Mouse (Mus musculus): ENCODE measurements around the gene Scrg1. TPM values are rescaled to one million over a fixed set of nuclear protein-coding genes. Genes with fewer than 3 reads are reported as not detected.
"Not testable (repeated sequence)": the region's sequence is repeated elsewhere in the genome, so short reads cannot be mapped to it uniquely, and the experiment has no call there.

Scrg1 gene
- total RNA-seq, 2 experiments from 2014 or later = not detected

DNA sequence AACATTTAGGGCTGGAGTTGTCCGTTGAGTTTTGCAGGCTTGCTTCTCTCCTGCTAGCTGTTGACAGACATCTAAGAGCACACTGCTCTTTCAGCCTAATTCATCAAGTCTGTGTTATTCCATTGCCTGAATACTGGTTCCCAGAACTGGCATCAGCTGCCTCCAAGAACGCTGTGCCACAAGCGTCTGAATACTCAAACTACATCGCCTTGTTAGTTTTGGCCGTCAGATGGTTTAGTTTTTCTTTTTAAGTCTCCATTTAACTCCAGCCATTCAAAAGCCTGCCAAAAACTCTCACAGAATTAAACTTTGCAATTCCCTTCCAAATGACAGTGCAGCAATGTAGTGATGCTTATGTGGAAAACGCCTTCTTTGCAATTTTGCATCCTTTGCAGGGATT is 1.4 kb downstream of the Scrg1 start:
- DNase-seq = peak in 1 of 2 experiments; percentile 7

DNA sequence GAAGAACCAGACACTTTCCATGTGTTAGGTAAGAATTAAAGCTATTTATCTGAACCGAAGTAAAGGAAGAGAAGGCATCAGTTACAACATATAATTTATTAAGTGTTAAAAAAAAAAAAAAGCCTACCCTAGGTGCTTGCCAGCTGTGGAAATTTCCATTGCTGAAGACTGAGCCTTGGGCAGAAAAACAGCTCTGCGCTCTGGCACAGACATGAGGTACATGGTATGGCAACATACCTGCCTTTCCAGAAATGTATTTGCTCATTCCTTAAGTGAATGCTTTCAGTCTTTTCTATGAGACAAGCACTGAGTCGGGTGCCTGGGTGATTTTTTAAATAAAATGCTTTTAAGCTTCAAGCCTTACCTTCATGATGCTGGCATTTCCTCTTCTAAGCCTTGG is 2.2 kb downstream of the Scrg1 start:
- no peak for DNase-seq

DNA sequence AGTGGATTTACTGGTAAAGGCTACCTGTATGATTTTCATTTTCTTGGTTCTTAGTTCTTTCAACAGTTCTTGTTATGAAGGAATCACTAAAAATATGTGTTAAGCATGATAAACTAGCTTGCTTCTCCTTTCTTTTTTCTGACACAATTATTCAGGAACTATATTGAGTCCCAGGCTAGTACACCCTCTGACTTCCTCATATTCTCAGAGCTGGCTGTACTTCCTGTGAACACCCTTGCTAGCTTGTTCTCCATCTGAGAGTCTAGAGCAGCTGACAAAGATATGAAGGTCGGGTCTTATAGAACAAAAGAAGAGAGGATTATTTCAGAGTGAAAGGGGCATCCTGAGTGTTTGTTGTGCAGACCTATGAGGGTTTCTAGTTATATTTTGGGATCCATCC is 7.1 kb downstream of the Scrg1 start:
- peak in 1 of 2 experiments; percentile 9 for DNase-seq

DNA sequence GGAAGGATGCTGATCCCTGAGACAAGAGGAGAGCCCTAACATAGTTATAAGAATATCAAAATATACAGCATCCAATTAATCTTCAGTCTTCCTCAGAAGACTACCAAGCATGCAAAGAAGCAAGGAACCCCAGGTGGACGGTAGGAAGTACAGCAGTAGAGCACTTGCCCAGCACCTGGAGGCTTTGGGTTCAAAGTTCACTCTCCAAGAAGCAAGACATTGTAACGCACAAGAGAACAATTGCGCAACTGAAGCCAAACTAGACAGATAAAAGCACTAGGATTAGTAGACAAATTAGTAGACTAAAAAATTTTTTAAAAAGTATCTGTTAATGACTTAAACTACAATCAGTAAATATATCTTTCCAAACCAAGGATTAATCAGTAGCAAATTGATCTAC is 8.0 kb downstream of the Scrg1 start:
- no peak for DNase-seq

DNA sequence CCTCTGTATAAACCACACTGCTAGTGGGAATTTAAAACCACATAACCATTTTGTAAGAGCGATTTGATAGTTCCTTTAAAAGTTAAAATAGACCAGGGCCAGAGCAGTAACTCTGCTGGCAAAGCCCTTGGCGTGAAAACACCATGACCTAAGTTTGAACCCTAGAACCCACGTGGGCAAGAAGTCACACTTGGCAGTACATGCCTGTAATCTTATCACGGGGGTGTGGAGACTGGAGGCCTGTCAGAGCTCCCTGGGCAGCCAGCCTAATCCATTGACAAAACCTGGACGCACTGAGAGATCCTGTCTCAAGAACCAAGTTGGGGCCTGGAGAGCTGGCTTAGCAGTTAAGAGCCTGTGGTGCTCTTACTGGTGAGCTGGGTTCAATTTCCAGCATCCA is 12.9 kb downstream of the Scrg1 start:
- peak; percentile 90 to 94 for DNase-seq

DNA sequence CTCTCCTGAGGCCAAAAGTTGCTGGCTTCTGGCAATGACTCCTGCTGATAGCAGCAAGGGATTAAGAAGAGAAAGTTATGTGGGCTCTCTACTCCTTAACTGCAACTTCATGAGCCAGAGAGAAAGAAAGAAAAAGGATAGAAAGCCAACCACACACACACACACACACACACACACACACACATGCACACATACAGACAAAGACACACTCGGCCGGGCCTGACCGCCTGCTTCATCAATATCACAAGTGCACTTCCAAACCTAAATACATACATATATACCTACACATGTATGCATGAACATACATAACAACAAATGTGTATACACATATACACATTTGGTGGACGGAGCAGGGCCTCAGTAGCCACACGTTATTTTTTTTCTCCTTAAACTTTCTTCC is 15.1 kb downstream of the Scrg1 start:
- DNase-seq = no peak

DNA sequence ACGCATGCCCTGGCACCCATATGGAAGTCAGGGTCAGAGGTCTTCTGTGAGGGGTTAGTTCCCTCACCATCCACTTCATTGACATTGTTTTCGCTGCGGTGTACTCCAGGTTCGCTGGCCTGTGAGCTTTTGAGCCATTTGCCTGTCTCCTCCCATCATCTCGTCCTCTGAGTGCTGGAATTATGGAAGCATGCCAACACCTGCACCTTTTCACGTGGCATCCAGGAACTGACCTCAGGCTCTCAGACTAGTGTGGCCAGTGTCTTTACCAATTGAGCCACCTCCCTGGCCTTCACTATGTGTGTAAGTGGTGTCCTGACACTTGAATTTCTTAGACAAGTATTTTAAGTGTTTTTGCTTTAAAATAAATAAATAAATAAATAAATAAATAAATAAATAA is 18.0 kb downstream of the Scrg1 start:
- DNase-seq = no peak

DNA sequence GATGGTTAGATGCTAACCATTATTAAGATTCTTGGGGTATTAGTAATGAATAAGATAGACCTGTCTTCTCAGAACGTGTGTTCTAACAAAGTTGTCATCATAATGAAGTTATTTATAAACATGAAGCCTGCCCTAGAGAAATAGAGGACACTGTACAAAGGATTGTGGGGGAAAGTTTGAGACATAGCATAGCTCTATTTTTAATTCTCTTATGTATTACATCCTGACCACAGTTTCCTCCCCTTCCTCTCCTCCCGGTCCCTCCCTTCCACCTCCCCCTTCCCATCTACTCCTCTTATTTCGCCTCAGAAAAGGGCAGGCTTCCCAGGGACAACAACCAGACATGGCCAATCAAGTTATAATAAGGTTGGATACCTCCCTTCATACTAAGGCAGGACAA is 22.7 kb downstream of the Scrg1 start:
- DNase-seq = no peak

DNA sequence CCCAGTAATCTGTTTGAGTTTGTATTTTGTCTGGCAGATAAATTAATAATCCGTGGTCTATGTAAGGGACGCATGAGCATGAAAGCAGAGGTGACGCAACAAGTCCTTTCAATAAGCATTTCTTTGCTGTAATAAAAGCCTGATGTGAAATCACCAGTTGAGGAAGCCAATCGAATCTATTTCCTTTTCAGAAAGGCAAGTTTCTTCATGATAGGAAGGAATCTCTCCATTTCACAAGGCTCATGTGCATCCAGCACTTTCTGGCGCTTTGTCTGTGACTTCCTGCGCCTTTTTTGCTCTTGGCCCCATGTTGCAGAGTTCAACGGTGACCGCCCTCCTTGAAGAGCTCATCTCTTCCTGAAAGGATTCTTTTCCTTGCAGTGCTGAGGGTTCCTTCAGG is 24.0 kb downstream of the Scrg1 start:
- DNase-seq = no peak

DNA sequence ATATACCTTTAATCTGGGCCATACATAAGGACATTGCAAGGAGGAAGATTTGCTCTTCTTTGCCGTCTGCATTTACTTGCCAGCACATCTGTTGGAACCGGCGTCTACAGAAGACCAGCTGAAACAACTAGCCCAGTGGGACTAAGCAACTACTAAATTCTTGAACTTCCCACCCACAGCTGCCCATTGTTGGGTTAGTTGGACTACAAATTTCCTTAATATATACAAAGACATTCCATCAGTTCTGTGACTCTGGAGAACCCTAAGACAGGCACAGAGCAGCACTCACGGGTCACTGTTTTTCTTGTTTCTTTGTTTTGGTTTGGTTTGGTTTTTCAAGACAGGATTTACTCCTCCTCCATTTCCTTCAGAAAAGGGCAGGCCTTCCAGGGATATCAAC is 24.9 kb downstream of the Scrg1 start:
- no peak for DNase-seq

DNA sequence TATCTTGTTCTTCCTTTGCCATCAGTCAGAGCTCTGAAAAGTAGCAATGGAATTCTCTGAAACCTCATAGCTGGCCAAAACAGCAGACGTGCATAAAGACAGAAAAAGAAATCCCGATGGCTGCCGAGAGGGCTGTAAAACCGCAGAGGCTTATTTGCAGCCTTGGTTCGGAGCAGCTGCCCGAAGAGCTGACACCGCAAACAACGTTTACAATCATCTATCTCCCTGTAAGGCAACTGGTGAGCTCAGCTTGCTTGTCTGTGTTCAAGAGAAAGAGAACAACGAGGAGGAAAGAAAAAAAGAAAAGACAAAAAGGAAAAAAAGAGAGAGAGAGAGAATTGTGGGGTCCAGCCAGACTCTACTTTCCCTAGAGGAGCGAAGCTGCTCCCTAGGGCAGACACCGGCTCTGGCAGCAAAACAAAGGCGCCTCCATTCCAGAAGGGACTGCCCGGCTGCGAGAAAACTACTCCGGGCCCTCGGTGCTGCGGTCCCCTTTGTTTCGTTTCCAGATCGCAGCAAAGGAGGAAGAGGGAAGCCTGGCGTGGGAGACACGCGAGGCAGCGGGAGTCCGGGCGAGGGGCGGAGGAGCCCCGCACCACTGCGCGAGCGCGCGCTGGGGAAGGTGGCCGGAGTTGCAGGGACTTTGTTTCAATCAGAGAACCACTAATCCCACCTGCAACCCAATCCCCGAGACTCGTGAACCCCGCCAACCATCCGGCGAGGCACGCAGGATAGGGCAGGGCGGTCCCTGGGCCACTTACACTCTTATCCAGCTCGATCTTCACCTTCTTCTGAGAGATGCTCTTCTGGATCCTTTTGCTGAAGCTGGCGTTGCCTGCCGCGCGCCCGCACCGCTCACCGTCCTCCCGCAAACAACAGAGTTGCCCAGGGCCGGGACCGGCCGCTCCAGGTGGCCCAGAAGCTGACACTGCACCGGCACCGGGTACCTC is 31.0 kb downstream of the Scrg1 start:
- DNase-seq = peak; percentile 56 to 74

DNA sequence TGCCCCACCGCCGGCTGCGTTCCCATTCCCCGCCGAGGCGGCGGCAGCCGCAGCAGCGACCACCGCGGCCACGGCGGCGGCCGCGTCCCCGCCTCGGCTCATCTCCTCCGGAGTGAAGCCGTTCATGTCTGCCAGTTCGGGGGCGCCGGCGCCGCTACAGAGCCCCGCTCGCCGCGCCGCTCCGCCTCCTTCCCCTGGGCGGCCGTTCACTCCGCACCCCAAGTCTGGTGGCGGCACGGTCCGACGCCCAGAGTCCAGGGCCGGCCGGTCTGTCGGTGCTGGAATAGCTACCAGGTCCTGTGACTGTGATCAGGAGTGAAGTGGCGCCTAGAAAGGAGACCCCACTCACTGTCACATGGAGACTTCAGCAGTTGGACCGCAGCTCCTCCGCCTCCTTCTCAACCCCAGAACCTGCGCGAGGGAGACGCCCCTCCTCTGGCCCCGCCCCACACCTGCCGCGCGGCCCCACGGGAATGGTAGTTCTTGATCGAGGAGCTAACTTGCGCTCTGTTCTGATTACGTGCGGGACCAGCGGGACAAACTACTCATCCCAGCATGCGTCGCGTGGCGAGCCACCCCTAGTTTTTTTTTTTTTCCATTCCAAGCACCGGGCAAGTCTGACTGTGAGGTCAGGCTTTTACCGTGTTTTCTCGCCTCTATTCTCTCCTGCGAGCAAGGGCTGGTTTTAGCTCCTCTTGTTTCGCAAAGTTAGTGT is 31.9 kb downstream of the Scrg1 start, which contains the start of gene Sap30:
Gene Sap30, minus strand, starts transcription at position 420 of the 715 bp plus-strand sequence.
- peak; percentile 99 to 100 for DNase-seq

DNA sequence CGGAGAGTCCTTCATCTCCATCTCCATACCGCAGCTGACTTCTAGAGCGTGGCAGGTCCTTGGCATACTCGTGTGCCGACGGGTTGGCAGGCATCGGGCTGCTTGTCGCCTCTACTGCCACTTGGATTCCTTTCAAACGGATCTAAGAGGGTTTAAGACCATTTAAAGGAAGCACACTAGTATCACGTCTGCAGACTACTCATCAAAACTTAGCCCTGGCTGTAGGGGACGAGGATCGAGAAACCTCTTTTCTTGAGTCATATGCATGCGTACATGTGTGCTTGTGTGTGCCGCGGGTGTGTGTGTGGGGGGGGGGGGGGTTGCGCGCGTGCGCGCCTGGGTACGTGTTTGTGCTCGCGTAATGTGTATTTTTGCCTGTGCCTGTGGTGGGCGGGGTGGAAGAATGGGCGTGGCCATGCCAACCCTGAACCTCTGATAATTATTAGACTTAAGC is 32.6 kb downstream of the Scrg1 start:
- DNase-seq = peak; percentile 74 to 77

DNA sequence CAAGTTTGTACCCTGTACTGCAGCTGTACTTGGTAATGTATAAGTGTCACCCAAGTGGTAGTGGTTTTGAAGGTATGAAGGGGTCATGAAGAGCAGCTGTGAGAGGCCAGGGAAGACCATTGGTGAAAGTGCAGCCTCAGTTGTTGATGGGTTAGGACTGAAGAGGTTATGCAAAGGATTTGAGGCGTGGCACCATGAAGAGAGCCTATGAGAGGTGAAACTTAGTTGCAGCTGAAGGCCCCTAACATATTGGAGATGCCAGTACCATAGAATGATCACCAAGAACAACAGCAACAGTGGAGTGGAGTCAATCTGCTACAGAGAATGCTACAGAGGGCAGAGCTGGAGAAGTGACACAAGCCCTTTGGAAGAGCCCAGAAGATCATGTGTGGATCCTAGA is 33.6 kb downstream of the Scrg1 start:
- DNase-seq = no peak

DNA sequence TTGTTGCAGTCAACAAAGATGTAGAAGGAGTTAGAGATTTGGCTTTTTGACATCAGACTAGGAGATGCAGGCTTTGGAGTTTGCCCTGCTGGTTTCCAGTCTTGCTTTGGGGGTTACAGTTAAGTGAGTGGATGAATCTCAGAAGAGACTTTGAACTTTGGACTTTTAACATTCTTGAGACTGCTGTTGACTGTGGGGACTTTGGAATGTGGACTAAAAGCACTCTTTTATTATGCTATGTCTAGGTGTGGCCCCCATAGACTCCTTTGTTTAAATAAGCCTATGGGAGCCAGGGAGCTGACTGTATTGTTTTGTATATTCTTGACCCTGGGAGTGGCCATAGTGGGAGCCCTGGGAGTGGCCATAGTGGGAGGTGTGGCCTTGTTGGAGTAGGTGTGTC is 34.2 kb downstream of the Scrg1 start:
- no peak for DNase-seq

DNA sequence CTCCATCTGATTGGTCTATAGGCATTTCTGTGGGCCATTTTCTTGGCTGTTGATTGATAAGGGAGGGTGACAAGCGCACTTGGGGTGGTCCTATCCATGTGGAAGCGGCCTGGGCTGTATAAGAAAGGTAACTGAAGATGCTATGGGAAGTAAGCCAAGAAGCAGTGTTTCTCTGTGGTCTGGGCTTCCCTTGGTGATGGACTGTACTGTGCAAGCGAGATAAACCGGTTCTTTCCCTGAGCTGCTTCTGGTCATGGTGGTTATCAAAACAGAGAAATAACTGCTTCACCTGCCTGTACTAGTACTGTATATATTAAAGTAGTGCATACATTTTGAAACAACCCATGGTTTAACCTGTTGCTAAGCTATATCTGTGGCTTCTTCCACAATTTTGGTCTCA is 36.1 kb downstream of the Scrg1 start:
- DNase-seq = no peak

DNA sequence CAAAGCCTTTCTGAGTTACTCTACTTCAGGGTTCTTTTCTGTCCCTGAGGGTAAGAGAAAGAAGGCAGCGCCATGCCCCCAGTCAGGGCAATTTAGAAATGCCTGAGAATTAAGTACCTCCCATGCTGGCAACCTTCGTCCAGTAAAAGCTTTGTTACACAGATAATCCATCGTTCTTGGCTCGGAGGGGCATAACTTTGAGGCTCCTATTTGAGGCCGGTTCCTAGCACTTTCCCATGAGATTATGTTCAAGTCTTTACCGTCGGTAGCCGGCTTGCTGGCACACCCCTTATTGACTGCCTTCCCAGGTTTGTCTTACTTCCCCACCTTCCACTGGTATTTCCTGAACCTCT is 42.7 kb downstream of the Scrg1 start:
- no peak for DNase-seq

DNA sequence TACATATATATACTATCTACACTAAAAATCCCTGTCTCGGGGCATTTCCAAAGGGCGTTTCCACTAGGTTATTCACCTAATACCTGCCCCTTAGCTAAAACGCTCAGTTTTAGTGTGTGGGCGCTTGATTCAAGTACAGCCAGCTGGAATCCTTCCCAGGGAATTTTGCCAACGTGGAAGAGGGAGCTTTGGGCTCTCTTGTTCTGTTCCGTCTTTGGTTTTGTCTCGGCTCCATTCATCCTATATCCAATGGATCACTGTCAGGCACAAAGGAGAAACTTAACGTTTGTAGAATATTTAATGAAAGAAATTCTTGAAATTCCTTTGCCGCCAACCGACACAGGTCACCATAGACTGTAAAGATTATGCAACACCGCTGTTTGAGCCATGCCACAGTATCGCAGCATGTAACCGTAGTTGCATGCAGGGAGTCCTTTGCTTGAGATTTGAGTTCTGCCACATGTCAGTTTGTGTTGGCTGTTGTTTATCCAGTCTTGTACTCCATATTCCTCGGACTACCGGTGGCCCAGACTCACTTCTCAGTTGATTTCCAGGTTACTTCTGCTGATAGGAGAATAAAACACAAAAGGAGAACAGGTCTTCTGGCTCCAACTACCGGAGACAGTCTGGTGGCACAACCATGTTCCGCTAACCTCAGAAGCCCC is 43.3 kb downstream of the Scrg1 start:
- DNase-seq = peak; percentile 58 to 80

DNA sequence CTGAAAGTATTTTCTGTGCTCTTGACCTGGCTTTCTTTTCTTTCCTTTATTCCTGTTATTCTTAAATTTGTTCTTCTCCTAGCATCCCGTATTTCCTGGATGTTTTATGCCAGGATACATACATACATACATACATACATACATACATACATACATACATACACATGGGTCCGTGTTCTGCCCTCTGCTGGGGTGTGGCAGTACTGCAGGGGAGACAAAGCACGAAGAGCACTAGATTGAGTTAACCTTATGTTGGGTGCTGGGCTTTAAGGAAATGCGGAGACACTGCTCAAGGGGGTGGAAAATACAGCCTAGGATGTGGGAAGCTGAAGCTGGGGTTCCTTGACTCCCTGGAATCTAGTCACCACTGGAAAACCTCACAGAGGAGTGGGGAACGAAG is 47.9 kb downstream of the Scrg1 start:
- DNase-seq = peak; percentile 41 to 80

DNA sequence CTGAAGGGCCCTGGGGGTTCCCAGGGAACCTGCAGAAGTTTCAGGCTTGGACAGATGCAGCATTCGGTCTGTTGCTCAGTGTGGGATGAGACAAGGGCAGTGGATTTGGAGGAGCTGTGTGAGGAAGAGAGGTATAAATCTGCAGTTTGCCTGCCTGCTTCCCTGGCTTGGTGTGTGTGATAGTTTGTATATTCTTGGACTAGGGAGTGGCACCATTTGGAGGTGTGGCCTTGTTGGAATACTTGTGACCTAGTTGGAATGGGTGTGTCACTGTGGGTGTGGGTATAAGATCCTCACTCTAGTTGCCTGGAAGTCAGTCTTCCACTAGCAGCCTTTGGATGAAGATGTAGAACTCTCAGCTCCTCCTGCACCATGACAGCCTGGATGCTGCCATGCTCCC is 49.8 kb downstream of the Scrg1 start:
- not testable (repeated sequence) for DNase-seq

DNA sequence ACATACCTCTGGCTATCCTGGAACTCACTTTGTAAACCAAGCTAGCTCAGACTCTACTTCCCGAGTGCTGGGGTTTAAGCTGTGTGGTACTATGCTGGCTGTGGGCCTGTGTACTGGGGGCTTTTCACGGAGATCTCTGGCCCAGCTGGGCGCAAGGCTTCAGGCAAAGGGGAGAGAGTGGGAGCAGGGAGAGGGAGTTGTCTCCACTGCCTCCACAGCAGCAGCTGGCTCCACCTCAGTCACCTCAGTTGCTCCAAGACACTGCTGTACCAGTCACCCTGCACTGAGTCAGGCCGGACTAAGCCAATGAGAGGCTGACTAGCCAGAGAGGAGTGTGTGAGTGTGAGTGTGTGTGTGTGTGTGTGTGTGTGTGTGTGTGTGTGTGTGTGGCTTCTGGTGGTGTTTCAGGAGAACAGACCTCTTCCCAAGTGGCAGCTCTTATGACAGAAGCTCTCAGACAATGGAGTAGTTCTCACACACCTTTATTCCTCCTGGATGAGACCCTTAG is 51.9 kb downstream of the Scrg1 start:
- DNase-seq = no peak

DNA sequence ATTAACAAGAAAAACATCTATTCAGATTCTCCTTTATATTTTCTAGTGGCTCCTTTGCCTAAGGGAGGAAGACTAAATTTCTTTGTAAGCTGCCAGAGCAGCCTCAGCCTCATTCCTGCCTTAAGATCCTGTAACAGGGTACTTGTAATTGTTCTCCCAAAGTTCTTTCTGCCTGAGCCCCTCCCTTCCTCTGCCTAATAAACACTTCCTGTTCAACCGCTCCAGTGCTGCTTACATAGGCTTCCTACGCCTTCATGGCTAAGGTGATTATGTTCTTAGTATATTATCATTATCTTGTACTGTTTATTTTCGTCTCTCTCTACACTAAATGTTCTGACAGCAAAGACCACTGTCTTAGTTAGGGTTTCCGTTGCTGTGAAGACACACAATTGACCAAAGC is 52.9 kb downstream of the Scrg1 start:
- peak in 1 of 2 experiments; percentile 52 for DNase-seq

All from heart, adult 18-20 months (tissue).